Mouse (Mus musculus) kidney, adult 2 months (tissue): ENCODE data around the gene Cavin2. TPM values are rescaled to one million over a fixed set of nuclear protein-coding genes. Genes with fewer than 3 reads are reported as not detected.
A peak's percentile ranks its signal among the peaks of the same experiment; 100 is the strongest.

Source experiments
- DNase-seq: peaks from one replicate; pipeline ENCODE4 v3.0.0; 2021
- H3K27ac ChIP-seq: fragments of 200-500 bp; 2 replicates; pipeline ENCODE4 v1.5.1; 2012; ENCODE audit warnings: low read depth, low read length, control low read depth, inconsistent platforms; ENCODE audit not compliant: insufficient read depth
- H3K27me3 ChIP-seq: fragments of 200-500 bp; replicated peaks from 2 replicates; pipeline ENCODE4 v1.6.1; 2012; ENCODE audit warnings: mild to moderate bottlenecking, moderate library complexity, low read length, inconsistent platforms; ENCODE audit not compliant: control insufficient read depth, insufficient read depth
- H3K36me3 ChIP-seq: fragments of 200-500 bp; 2 replicates; pipeline ENCODE4 v1.6.1; 2012; ENCODE audit warnings: mild to moderate bottlenecking, moderate library complexity, low read length, inconsistent platforms; ENCODE audit not compliant: control insufficient read depth, insufficient read depth
- H3K4me1 ChIP-seq: fragments of 200-500 bp; 2 replicates; pipeline ENCODE4 v1.6.1; 2011; ENCODE audit warnings: low read length; ENCODE audit not compliant: control insufficient read depth, insufficient read depth
- H3K4me3 ChIP-seq: fragments of 200-500 bp; 2 replicates; pipeline ENCODE4 v1.5.1; 2011; ENCODE audit warnings: mild to moderate bottlenecking, low read depth, low read length, control low read depth; ENCODE audit not compliant: insufficient read depth
- CTCF ChIP-seq: fragments of 200-500 bp; conservative IDR thresholded peaks from 2 replicates; pipeline ENCODE4 v1.5.1; 2011; ENCODE audit warnings: low read depth, mild to moderate bottlenecking, control low read depth, low read length, moderate library complexity, mixed read lengths; ENCODE audit not compliant: insufficient read depth, insufficient read length
- POLR2A ChIP-seq: fragments of 200-500 bp; IDR thresholded peaks from one replicate; pipeline ENCODE4 v1.6.1; 2011; ENCODE audit warnings: low read depth, low read length, control low read depth
- WGBS: fragments of 180-500 bp; shearing (Covaris S2); methylation state at CpG from one replicate; pipeline ENCODE4 v1.1.7; 2018; 5-methylcytosine and 5-hydroxymethylcytosine counted together
- polyA plus RNA-seq: library from polyadenylated mRNA; depleted of rRNA; stranded (reverse); fragments of >200 nt; gene quantifications from 2 replicates; pipeline ENCODE4 v1.2.3, GENCODE M21; 2012

The Cavin2 gene
- polyA plus RNA-seq, 1 experiment: 20.9 TPM

GRCm38 (mm10) chr1:51265926-51266325 lies 23.0 kb upstream of the Cavin2 start:
- TF ChIP-seq CTCF (no peak), POLR2A (no peak)
- Histone ChIP-seq H3K4me3 (no peak overlapping the region), H3K27me3 (no peaks in the 10 kb centered on the region), H3K27ac (peak overlapping the region; percentile 93), H3K36me3 (no peaks in the 10 kb centered on the region), H3K4me1 (peaks cover 8% of the 10 kb centered on the region; the same call in 1 of the 2 replicates)
- 66% methylated on average over 2 of the region's 2 CpGs for WGBS
- peak; percentile 72 for DNase-seq

DNA sequence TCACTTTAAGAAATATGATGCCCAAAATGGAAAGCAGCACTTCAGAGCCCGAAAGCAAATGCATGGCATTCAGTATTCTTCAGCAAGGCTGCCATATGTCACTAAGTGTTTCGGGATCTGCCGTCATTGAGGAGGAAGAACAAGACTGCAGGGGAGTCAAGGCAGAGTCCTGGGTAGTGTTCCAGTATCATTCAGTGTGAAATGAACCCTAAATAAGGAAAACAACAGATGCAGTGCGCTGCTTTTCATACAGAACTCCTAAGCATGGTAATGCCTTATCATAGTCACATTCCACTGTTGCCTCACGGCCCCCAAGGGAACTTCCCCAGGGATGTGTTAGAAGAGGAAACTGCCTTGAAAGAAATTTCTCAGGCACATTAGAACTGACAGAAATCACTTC lies 21.8 kb upstream of the Cavin2 start:
- no peaks in the 10 kb centered on the region for H3K27me3 ChIP-seq
- 30% methylated on average over 5 of the region's 5 CpGs for WGBS
- no peak overlapping the region for H3K27ac ChIP-seq
- no peak for TF ChIP-seq POLR2A
- no peak overlapping the region for H3K4me3 ChIP-seq
- H3K36me3 ChIP-seq: no peaks in the 10 kb centered on the region
- H3K4me1 ChIP-seq: peaks cover 8% of the 10 kb centered on the region; the same call in 1 of the 2 replicates
- peak; percentile 18 for DNase-seq

GRCm38 (mm10) chr1:51268225-51268624 lies 20.7 kb upstream of the Cavin2 start:
- no peaks in the 10 kb centered on the region for H3K36me3 ChIP-seq
- H3K4me3 ChIP-seq: no peak overlapping the region
- H3K27me3 ChIP-seq: no peaks in the 10 kb centered on the region
- peaks cover 8% of the 10 kb centered on the region; the same call in 1 of the 2 replicates for H3K4me1 ChIP-seq
- WGBS: 87% methylated on average over 2 of the region's 2 CpGs
- TF ChIP-seq CTCF (no peak), POLR2A (no peak)
- no peak for DNase-seq
- no peak overlapping the region for H3K27ac ChIP-seq

DNA sequence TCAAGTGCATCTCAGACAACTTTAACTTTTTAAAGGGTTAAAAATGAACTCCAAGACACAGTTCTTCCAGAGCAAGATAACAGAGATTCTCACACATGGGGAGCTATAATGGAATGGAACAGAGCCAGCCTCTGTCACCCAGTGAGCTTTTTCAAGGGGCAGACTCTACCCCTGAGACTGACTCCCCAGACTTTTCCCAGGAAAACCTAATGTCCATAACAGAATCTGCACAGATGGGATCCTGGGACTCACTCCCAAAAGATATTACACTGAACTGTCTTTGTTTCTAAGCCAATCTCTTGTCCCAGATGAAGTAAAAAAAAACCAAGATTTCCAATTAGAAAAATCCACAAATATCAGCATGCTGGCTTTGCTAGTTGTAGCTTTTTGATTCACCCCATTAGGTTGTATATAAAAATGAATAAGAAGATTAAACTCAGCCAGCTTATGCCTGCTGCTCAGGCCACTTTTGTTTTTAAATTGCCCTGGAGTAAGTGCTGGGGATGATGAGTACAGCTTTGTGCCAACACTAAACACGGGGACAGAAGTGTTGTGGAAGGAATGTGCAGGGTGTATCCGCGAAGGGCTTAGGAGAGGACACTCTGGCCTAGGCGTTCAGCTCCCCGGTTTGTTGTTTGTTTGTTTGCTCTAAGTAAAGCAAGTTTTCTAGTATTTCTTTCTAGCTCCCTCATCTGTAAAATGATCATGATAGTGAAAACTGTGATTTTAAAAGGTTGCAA lies 18.6 kb upstream of the Cavin2 start:
- H3K27ac ChIP-seq: no peak overlapping the region
- TF ChIP-seq CTCF: no peak
- TF ChIP-seq POLR2A: no peak
- H3K4me1 ChIP-seq: peaks cover 4% of the 10 kb centered on the region; the same call in 1 of the 2 replicates
- no peak for DNase-seq
- H3K36me3 ChIP-seq: no peaks in the 10 kb centered on the region
- no peak overlapping the region for H3K4me3 ChIP-seq
- WGBS: 78% methylated on average over 5 of the region's 5 CpGs
- no peaks in the 10 kb centered on the region for H3K27me3 ChIP-seq

DNA sequence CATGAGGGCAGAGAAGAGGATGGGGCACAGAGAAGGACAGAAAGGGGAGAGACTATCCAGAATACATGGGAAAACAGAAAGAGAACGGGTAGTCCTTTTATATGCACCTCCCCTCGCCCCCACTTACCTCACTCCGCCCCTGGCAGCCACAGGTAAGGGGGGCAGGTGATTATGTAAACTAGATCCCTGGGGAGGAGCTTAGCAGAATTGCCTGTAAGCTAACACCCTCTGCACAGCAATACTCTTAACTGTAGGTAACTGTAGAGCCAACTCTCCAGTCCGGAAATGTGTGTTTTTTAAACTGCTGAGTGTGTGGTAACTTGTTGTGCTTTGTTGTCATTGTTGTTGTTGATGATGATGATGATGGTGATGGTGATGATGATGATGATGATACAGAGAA lies 17.1 kb upstream of the Cavin2 start:
- no peaks in the 10 kb centered on the region for H3K4me1 ChIP-seq
- H3K4me3 ChIP-seq: no peak overlapping the region
- 80% methylated on average over 4 of the region's 4 CpGs for WGBS
- H3K27me3 ChIP-seq: no peaks in the 10 kb centered on the region
- TF ChIP-seq POLR2A: no peak
- TF ChIP-seq CTCF: no peak
- no peaks in the 10 kb centered on the region for H3K36me3 ChIP-seq
- no peak for DNase-seq
- no peak overlapping the region for H3K27ac ChIP-seq

DNA sequence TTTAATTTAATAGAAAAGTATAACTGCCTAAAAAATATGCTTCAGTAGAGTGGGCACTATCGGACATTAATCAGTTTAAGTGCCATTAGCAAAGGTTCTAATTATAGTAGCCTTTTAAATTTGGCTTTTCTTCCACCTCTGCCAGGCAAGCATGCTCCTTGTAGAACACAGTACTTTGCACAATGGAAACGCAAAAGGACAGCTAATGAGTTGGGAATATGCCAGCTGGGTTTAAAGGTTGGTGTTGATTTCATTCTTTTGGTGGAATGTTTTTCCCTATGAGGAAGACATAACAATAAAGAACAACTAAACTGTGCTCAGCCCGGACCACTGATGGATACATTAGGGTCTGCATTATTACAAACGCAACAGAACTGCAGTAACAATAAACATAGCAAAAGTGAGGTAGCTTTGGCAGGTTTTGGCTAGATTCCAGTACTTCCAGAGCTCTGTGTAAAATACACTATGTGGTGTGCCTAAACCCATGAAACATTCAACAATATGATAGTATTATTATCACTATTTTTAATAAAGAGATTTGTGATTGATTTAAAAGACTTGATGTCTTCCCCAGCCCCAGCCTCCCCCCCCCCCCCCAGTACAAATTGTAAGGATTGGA lies 16.2 kb upstream of the Cavin2 start:
- TF ChIP-seq CTCF (no peak), POLR2A (no peak)
- no peaks in the 10 kb centered on the region for H3K4me1 ChIP-seq
- peak; percentile 76 for DNase-seq
- no peaks in the 10 kb centered on the region for H3K36me3 ChIP-seq
- H3K27ac ChIP-seq: no peak overlapping the region
- no peak overlapping the region for H3K4me3 ChIP-seq
- 44% methylated on average over 4 of the region's 4 CpGs for WGBS
- no peaks in the 10 kb centered on the region for H3K27me3 ChIP-seq

GRCm38 (mm10) chr1:51277879-51278567 lies 10.9 kb upstream of the Cavin2 start:
- Histone ChIP-seq H3K4me3 (no peak overlapping the region), H3K27ac (no peak overlapping the region), H3K27me3 (no peaks in the 10 kb centered on the region), H3K36me3 (no peaks in the 10 kb centered on the region), H3K4me1 (no peaks in the 10 kb centered on the region)
- 73% methylated on average over 2 of the region's 2 CpGs for WGBS
- TF ChIP-seq POLR2A: no peak
- TF ChIP-seq CTCF: no peak
- DNase-seq: no peak
